Mouse (Mus musculus) regulatory T cell (primary cell): ENCODE results near the gene Gm9913.

ENCODE experiments used
- in situ Hi-C: fragments of 300-600 bp; cut with MboI, MseI; formaldehyde crosslinking; loops from one replicate; pipeline ENCODE4 v1.15.1; 2025; ENCODE audit warnings: high pct_unique_total_duplicates

Gm9913 gene

DNA sequence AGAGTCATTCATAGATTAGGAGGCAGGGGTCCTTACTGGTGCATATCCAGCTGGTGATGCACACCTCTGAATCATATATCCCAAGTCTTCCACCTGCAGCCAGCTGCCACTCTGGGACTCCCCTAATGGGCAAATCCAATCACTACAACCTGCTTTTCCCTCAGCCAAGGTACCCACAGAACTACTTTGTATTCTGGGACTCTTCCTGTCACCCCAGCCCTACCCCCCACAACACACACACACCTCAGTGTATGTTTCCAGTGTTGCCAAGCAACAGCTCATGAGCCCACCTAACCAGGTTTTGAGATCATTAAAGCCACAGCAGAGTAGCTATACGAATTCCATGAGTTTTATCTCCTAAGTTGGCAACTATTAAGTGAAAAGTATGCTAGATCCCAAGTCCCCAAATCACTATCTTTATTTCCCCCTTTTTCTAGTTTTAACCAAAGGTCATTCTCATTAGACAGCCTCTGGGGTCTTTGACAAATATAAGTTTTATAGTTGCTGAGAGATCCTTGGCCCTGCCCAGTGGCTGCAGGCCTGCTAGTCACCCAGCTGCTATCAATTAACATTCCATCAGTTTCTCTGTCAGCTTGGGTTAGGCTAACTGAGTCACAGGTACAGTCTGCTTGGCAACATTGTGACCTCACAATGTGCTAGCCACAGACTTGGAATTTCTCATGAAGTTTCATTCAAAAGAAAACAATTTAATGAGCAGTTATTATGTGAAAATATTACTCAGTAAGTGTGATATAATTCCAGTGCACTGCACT is 44.1 kb downstream of the Gm9913 start:
- in situ Hi-C loops: no loop called here

DNA sequence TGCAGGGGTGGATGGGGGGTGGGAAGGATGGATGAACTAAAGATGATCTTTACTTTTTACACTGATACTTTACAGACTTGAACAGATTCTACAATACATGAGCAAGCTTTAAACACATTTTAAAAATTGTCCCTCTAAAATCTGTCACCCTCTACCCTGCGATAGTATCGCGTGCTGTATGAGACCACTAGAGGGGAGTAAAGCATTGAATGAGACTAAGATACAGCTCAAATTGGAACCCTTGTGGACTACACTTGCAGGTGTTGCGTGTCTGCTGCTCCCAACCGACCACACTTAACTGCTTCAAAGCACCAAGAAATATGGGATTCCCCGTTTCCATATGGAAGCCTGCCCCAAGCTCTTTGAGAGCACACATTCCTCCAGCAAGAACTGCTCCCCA is 50.9 kb downstream of the Gm9913 start:
- in situ Hi-C loops: no loop called here
